18 mouse cellular contexts compared by ENCODE assay signal in the genomic region with DNA sequence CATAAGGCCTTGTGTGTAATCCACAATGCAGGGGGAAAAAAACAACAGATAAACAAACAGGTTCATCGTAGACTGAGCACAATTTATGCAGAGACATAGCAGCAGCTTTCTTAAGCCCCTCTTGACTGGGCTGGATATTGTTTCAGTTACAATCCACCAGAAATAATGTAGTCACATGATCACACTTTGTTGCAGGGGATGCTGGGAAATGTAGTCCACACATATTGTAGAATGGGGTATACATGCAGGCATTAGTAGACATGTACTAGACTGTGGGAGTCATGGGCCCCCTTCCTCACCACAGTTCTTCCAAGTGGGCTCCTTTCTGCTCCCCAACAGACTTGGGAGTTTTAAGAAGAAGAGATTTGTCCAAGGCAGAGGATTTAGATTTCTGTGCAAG. TPM values are rescaled to one million over a fixed set of nuclear protein-coding genes. Genes with fewer than 3 reads are reported as not detected.
DNase-seq lines count a peak whose midpoint lies in the region; ATAC-seq and TF ChIP-seq lines count a peak whose summit lies in the region.
"Had no signal": no experiment of that assay in that cellular context is flagged by ENCODE, and none has a peak within 500 bp of the region (broad histone marks: within the 10 kb centered on the region; RNA-seq: fewer than 3 reads in every experiment).

No protein-coding gene starts in this region.

- peak; percentile 33; the same call in 1 of the 2 replicates for ATAC-seq in liver, embryonic 11.5 days (replicated peaks; ENCODE audit: low FRiP score)
- no peak for ATAC-seq in liver, postnatal 0 days
- ATAC-seq in forebrain, embryonic 12.5 days (ENCODE audit: low FRiP score) = peak; percentile 41; the same call in 1 of the 2 replicates
- ATAC-seq in hindbrain, embryonic 15.5 days (ENCODE audit: low FRiP score, low read depth) = 0 out of 2 replicates have a peak, but pooled peaks have one; percentile 47
- ATAC-seq in neural tube, embryonic 15.5 days (ENCODE audit: low FRiP score) = peak; percentile 36; the same call in 1 of the 2 replicates
- ATAC-seq: inflammation-experienced regulatory T-cells, adult 6 months; Patski had no signal

- DNase-seq in liver, embryonic 11.5 days (ENCODE audit: low spot score) = no peak
- DNase-seq in liver, postnatal 0 days = no peak
- DNase-seq in kidney, postnatal 4 days = no peak
- DNase-seq in layer of hippocampus, postnatal 14 days (ENCODE audit: low spot score in 2 of 2) = no peak
- DNase-seq in spleen, postnatal 36 days (ENCODE audit: low spot score in 2 of 2) = no peak
- DNase-seq: adrenal gland, adult 2 months; cerebellum, adult 8-10 months; liver, embryonic 13.5 days; thymus, postnatal 14 days had no signal

- no peak overlapping the region for H3K27ac ChIP-seq in liver, embryonic 11.5 days (ENCODE audit: low read depth, low read length)
- no peak overlapping the region for H3K27ac ChIP-seq in liver, postnatal 0 days (ENCODE audit: low read depth)
- no peak overlapping the region for H3K27ac ChIP-seq in forebrain, embryonic 12.5 days
- H3K27ac ChIP-seq in hindbrain, embryonic 15.5 days (replicated peaks) = no peak overlapping the region
- H3K27ac ChIP-seq in neural tube, embryonic 15.5 days (replicated peaks) = no peak overlapping the region
- H3K27ac ChIP-seq: embryonic facial prominence, embryonic 13.5 days; liver, embryonic 13.5 days; stomach, embryonic 15.5 days had no signal

- 81% methylated on average over 1 of the region's 1 CpGs for WGBS in liver, embryonic 11.5 days
- 73% methylated on average over 1 of the region's 1 CpGs for WGBS in liver, postnatal 0 days (ENCODE audit: insufficient replicate concordance)
- WGBS in forebrain, embryonic 12.5 days = 86% methylated on average over 1 of the region's 1 CpGs
- WGBS in hindbrain, embryonic 15.5 days = 79% methylated on average over 1 of the region's 1 CpGs
- WGBS in neural tube, embryonic 15.5 days = 83% methylated on average over 1 of the region's 1 CpGs

- TF ChIP-seq CTCF in liver, postnatal 0 days (IDR thresholded peaks at IDR 0.05; ENCODE audit: low read depth) = no peak

- no peak overlapping the region for H3K9ac ChIP-seq in liver, embryonic 11.5 days (ENCODE audit: low read depth, low read length)
- no peak overlapping the region for H3K9ac ChIP-seq in liver, postnatal 0 days (replicated peaks)
- H3K9ac ChIP-seq in forebrain, embryonic 12.5 days = no peak overlapping the region
- no peak overlapping the region for H3K9ac ChIP-seq in hindbrain, embryonic 15.5 days
- no peak overlapping the region for H3K9ac ChIP-seq in neural tube, embryonic 15.5 days (replicated peaks)
- H3K9ac ChIP-seq: embryonic facial prominence, embryonic 13.5 days; liver, embryonic 13.5 days; stomach, embryonic 15.5 days had no signal

- no peak overlapping the region for H3K4me3 ChIP-seq in liver, embryonic 11.5 days (ENCODE audit: low read depth, low read length)
- no peak overlapping the region for H3K4me3 ChIP-seq in liver, postnatal 0 days (ENCODE audit: low read depth, low read length)
- H3K4me3 ChIP-seq in forebrain, embryonic 12.5 days (replicated peaks) = no peak overlapping the region
- H3K4me3 ChIP-seq in hindbrain, embryonic 15.5 days = no peak overlapping the region
- H3K4me3 ChIP-seq in neural tube, embryonic 15.5 days (replicated peaks) = no peak overlapping the region
- H3K4me3 ChIP-seq: embryonic facial prominence, embryonic 13.5 days; liver, embryonic 13.5 days; stomach, embryonic 15.5 days had no signal

- no peaks in the 10 kb centered on the region for H3K4me1 ChIP-seq in liver, embryonic 11.5 days (replicated peaks; ENCODE audit: control insufficient read depth, insufficient read depth, low read length)
- H3K4me1 ChIP-seq in liver, postnatal 0 days (ENCODE audit: insufficient read depth) = no peaks in the 10 kb centered on the region
- H3K4me1 ChIP-seq in forebrain, embryonic 12.5 days = peaks cover 9% of the 10 kb centered on the region
- H3K4me1 ChIP-seq in hindbrain, embryonic 15.5 days (replicated peaks) = peaks cover 8% of the 10 kb centered on the region
- H3K4me1 ChIP-seq in neural tube, embryonic 15.5 days = peaks cover 7% of the 10 kb centered on the region
- H3K4me1 ChIP-seq: liver, embryonic 13.5 days had no signal

- no peaks in the 10 kb centered on the region for H3K27me3 ChIP-seq in liver, embryonic 11.5 days (replicated peaks; ENCODE audit: control insufficient read depth, insufficient read depth, low read length)
- no peaks in the 10 kb centered on the region for H3K27me3 ChIP-seq in liver, postnatal 0 days (ENCODE audit: insufficient read depth, low read length)
- no peaks in the 10 kb centered on the region for H3K27me3 ChIP-seq in forebrain, embryonic 12.5 days
- no peaks in the 10 kb centered on the region for H3K27me3 ChIP-seq in hindbrain, embryonic 15.5 days
- no peaks in the 10 kb centered on the region for H3K27me3 ChIP-seq in neural tube, embryonic 15.5 days (replicated peaks)
- H3K27me3 ChIP-seq: embryonic facial prominence, embryonic 13.5 days; liver, embryonic 13.5 days; Patski; stomach, embryonic 15.5 days had no signal

- H3K9me3 ChIP-seq in liver, embryonic 11.5 days (ENCODE audit: control insufficient read depth, low read length) = no peaks in the 10 kb centered on the region
- no peaks in the 10 kb centered on the region for H3K9me3 ChIP-seq in liver, postnatal 0 days (ENCODE audit: low read length)
- H3K9me3 ChIP-seq in forebrain, embryonic 12.5 days = no peaks in the 10 kb centered on the region
- H3K9me3 ChIP-seq in hindbrain, embryonic 15.5 days = no peaks in the 10 kb centered on the region
- H3K9me3 ChIP-seq in neural tube, embryonic 15.5 days (replicated peaks) = no peaks in the 10 kb centered on the region
- H3K9me3 ChIP-seq: embryonic facial prominence, embryonic 13.5 days; liver, embryonic 13.5 days; stomach, embryonic 15.5 days had no signal

- H3K4me2 ChIP-seq in liver, embryonic 11.5 days = no peak overlapping the region
- H3K4me2 ChIP-seq in liver, postnatal 0 days (ENCODE audit: low read depth, low read length) = no peak overlapping the region
- H3K4me2 ChIP-seq in forebrain, embryonic 12.5 days = no peak overlapping the region
- no peak overlapping the region for H3K4me2 ChIP-seq in hindbrain, embryonic 15.5 days
- H3K4me2 ChIP-seq in neural tube, embryonic 15.5 days = no peak overlapping the region
- H3K4me2 ChIP-seq: embryonic facial prominence, embryonic 13.5 days; liver, embryonic 13.5 days; stomach, embryonic 15.5 days had no signal

- peaks cover 4% of the 10 kb centered on the region for H3K36me3 ChIP-seq in liver, embryonic 11.5 days (ENCODE audit: control insufficient read depth, insufficient read depth, low read length)
- H3K36me3 ChIP-seq in liver, postnatal 0 days (replicated peaks; ENCODE audit: insufficient read depth, low read length) = no peaks in the 10 kb centered on the region
- peaks cover 51% of the 10 kb centered on the region for H3K36me3 ChIP-seq in forebrain, embryonic 12.5 days (replicated peaks)
- H3K36me3 ChIP-seq in hindbrain, embryonic 15.5 days = 0 out of 2 replicates have a peak, but pooled peaks cover 3% of the 10 kb centered on the region
- H3K36me3 ChIP-seq in neural tube, embryonic 15.5 days = peaks cover 16% of the 10 kb centered on the region
- H3K36me3 ChIP-seq: liver, embryonic 13.5 days had no signal

- no peak for TF ChIP-seq EP300 in liver, postnatal 0 days (IDR thresholded peaks at IDR 0.05; ENCODE audit: low read depth)

RNA-seq across cellular contexts. Expression of gene Dzip1l, which starts 7.5 kb away (rescaled TPM):
- 5.0 and 6.2 TPM in 2 replicates for polyA plus RNA-seq in liver, embryonic 11.5 days (2014; fragmentation: Nextera tagmentation; extraction: Ambion mirVana)
- polyA plus RNA-seq in liver, postnatal 0 days (2015; fragmentation: Nextera tagmentation; extraction: Ambion mirVana) = 0.50 and 0.73 TPM in 2 replicates
- polyA plus RNA-seq in forebrain, embryonic 12.5 days (2016; fragmentation: Nextera tagmentation; extraction: Ambion mirVana) = 20.6 and 22.3 TPM in 2 replicates
- polyA plus RNA-seq in hindbrain, embryonic 15.5 days (2015; fragmentation: Nextera tagmentation; extraction: Ambion mirVana) = 9.9 and 10.9 TPM in 2 replicates
- polyA plus RNA-seq in neural tube, embryonic 15.5 days (2015; fragmentation: Nextera tagmentation; extraction: Ambion mirVana) = 8.5 and 9.6 TPM in 2 replicates
- 10 to 100 TPM; 24.7 to 29.2 TPM for total RNA-seq in layer of hippocampus, postnatal 14 days (2021)
- polyA plus RNA-seq: inflammation-experienced regulatory T-cells, adult 6 months had no signal

RNA-seq across cellular contexts. Expression of gene A4gnt, which starts 24.5 kb away (rescaled TPM):
- not detected in 2 replicates for polyA plus RNA-seq in liver, embryonic 11.5 days (2014; fragmentation: Nextera tagmentation; extraction: Ambion mirVana)
- polyA plus RNA-seq in liver, postnatal 0 days (2015; fragmentation: Nextera tagmentation; extraction: Ambion mirVana) = not detected in 2 replicates
- polyA plus RNA-seq in forebrain, embryonic 12.5 days (2016; fragmentation: Nextera tagmentation; extraction: Ambion mirVana) = not detected in 2 replicates
- polyA plus RNA-seq in hindbrain, embryonic 15.5 days (2015; fragmentation: Nextera tagmentation; extraction: Ambion mirVana) = not detected in 2 replicates
- not detected in 2 replicates for polyA plus RNA-seq in neural tube, embryonic 15.5 days (2015; fragmentation: Nextera tagmentation; extraction: Ambion mirVana)
- not detected for total RNA-seq in layer of hippocampus, postnatal 14 days (2021)
- total RNA-seq: adrenal gland, adult 2 months; gastrocnemius, postnatal 4 days had no signal
- polyA plus RNA-seq: adrenal gland, adult 2 months; embryonic facial prominence, embryonic 13.5 days; heart, embryonic 16.5 days; inflammation-experienced regulatory T-cells, adult 6 months; liver, embryonic 13.5 days; Patski had no signal
